Mouse (Mus musculus) layer of hippocampus, adult 6 months (tissue): Measurements from ENCODE around the gene Nkpd1. TPM values are rescaled to one million over a fixed set of nuclear protein-coding genes. Genes with fewer than 3 reads are reported as not detected.

ENCODE experiments used
- long read RNA-seq, 2 experiments: library from polyadenylated mRNA; unstranded; transcript quantifications; one replicate each; pipeline ENCODE4 v2.0.0; 2019 to 2020
- polyA plus RNA-seq: library from polyadenylated mRNA; unstranded; fragments of <200 nt; fragmentation: Nextera tagmentation; gene quantifications from 2 replicates; pipeline ENCODE4 v1.2.3, GENCODE M21; 2021

The Nkpd1 gene
- polyA plus RNA-seq = 1.1 and 1.4 TPM in 2 replicates
- long read RNA-seq, experiment 1, partial matches to known transcripts = 5 of 5 reads
- long read RNA-seq, experiment 1, other reads (novel, unspliced or antisense) = 0 of 5 reads
- long read RNA-seq, experiment 2, partial matches to known transcripts = 5 of 7 reads
- long read RNA-seq, experiment 2, other reads (novel, unspliced or antisense) = 2 of 7 reads

DNA sequence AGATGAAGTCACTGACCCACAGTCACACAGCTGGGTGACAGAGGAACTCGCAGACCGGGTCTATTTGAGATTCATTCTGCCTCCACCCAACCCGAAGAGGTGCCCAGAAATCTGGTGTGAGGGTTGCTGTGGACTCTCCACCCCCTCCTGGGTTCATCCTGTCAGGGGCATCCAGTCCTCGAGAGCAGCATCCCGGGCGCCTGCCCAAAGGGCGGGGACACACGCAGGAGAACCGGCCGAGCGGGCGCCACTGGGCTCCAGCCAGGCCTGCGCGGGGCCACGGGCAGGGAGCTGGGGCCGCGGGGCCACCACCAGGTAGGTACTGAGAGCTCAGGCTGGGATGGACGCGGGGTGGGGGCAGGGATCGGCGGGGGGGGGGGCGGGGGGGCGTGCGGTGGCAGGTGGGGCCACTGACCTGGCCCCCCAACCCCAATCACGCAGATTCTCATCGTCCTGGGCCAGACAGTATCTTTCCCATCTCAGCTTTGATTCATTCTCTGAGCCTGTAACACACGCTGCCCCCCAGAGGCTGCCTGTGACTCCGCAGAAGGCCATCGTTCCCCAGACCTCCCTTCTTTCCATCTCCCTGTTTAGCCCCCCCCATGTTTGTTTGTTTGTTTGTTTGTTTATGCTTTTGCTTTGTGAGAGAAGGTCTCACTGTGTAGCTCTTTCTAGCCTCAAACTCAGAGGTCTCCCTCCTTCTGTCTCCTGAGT lies at the start of gene Nkpd1:
Gene Nkpd1, plus strand, starts transcription at position 187 of the 714 bp plus-strand sequence.

DNA sequence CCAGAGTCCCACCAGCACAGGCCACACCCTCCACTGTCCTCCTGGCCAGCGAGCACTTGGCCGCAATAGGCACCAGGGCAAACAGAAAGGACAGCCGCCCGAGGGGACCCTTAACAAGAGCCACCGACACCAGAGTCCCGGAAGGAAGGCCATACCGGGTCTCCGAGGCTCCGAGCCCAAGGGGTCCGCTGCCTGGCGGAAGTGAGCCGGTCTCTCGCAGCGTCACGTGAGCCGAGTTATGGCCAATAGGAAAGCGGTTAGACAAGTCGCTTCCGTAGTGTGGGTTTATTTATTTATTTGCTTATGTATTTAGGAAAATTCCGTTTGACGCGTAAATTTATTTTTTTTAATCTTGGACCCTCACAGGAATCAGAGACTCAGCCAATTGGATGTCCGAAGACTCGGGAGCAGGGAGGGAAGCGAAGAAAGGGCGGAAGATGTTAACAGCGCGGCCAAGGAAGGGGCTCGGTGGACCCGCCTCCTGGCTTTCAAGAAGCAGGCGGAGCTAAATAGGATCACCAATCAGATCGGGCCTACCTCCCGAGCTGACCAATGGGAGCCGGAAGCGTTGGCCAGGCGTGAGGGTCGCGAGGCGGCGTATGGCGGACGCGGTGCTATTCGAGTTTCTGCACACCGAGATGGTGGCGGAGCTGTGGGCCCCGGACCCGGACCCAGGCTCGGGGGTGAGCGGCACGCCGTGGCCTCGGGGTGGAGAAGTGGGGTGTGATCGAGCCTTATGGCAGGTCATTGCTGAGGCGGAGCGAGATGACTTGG lies 9.3 kb upstream of the Nkpd1 start, which contains the start of the genes Bloc1s3 and Trappc6a:
Gene Bloc1s3, minus strand, starts transcription at position 218 of the 774 bp plus-strand sequence.
Gene Trappc6a, plus strand, starts transcription at position 246 of the 774 bp plus-strand sequence.

DNA sequence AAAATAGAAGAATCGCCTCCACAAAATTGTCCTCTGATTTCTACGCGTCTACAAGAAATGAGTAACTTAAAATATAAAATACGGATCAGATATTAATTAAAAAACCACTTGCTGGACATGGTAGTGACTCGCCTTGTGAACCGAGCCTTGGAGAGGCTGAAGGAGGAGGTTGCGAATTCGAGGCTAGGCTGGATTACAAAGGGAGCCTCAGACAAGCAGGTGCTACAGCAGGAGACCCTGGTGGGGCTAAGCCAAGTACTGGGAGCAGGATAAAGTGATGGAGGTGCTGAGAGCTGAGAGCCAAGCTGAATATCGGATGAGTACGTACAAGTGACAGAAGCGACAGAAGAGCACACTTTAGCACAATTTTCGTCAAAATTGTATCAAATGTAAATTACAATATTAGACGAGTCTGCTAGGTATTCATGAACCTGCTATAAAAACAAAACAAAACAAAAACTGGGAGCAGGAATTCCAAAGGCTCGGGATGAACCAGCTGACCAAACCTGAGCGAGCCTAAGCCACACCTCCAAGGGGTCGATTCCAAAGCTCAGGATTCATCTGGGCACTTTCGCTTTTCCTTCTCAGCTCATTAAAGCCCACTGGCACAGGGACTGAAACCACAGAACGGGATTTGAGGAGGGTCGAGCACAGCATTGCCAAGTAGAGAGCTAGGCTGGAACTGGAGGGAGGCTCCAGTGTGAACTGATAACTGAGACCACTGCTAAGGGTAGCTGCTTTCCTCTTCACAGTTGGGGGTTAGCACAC lies 45.2 kb downstream of the Nkpd1 start, which contains the start of gene Ppp1r37:
Gene Ppp1r37, minus strand, starts transcription at position 434 of the 768 bp plus-strand sequence.

Other genes starting within 250 kb of the Nkpd1 start
- gene Vasp, start 246.0 kb upstream of the Nkpd1 start, polyA plus RNA-seq = 1.1 and 1.2 TPM in 2 replicates
- gene Ppm1n, start 237.8 kb upstream of the Nkpd1 start, polyA plus RNA-seq = 0.09 and 0.19 TPM in 2 replicates
- 20.0 and 22.4 TPM in 2 replicates for gene Rtn2, start 235.2 kb upstream of the Nkpd1 start, polyA plus RNA-seq
- gene Fosb, start 207.8 kb upstream of the Nkpd1 start, polyA plus RNA-seq = 0.60 and 0.80 TPM in 2 replicates
- gene Ercc1, start 173.1 kb upstream of the Nkpd1 start, polyA plus RNA-seq = 52.8 and 71.7 TPM in 2 replicates
- 14.0 and 14.6 TPM in 2 replicates for gene Cd3eap, start 158.4 kb upstream of the Nkpd1 start, polyA plus RNA-seq
- gene Ppp1r13l, start 158.1 kb upstream of the Nkpd1 start, polyA plus RNA-seq = 0.53 and 1.9 TPM in 2 replicates
- gene Ercc2, start 135.8 kb upstream of the Nkpd1 start, polyA plus RNA-seq = 3.7 and 3.8 TPM in 2 replicates
- gene Klc3, start 113.7 kb upstream of the Nkpd1 start, polyA plus RNA-seq = 1.3 and 1.8 TPM in 2 replicates
- not detected in 2 replicates for gene Ckm, start 113.1 kb upstream of the Nkpd1 start, polyA plus RNA-seq
- 6.5 and 8.2 TPM in 2 replicates for gene Mark4, start 59.0 kb upstream of the Nkpd1 start, polyA plus RNA-seq
- gene Exoc3l2, start 54.5 kb upstream of the Nkpd1 start, polyA plus RNA-seq = 0.30 and 0.44 TPM in 2 replicates
- 4.2 TPM in 2 replicates for gene Bloc1s3, start 9.5 kb upstream of the Nkpd1 start, polyA plus RNA-seq
- gene Trappc6a, start 9.4 kb upstream of the Nkpd1 start, polyA plus RNA-seq = 39.0 and 48.4 TPM in 2 replicates
- 1.7 and 2.4 TPM in 2 replicates for gene Ppp1r37, start 45.2 kb downstream of the Nkpd1 start, polyA plus RNA-seq
- gene Zfp296, start 59.4 kb downstream of the Nkpd1 start, polyA plus RNA-seq = 0.60 and 1.7 TPM in 2 replicates
- gene Gemin7, start 59.8 kb downstream of the Nkpd1 start, polyA plus RNA-seq = 136 and 146 TPM in 2 replicates
- 8.7 and 9.9 TPM in 2 replicates for gene Clasrp, start 86.6 kb downstream of the Nkpd1 start, polyA plus RNA-seq
- 10.4 and 11.2 TPM in 2 replicates for gene Relb, start 111.6 kb downstream of the Nkpd1 start, polyA plus RNA-seq
- 102 and 108 TPM in 2 replicates for gene Clptm1, start 147.2 kb downstream of the Nkpd1 start, polyA plus RNA-seq
- not detected in 2 replicates for gene Apoc2, start 160.1 kb downstream of the Nkpd1 start, polyA plus RNA-seq
- not detected in 2 replicates for gene Gm44805, start 163.6 kb downstream of the Nkpd1 start, polyA plus RNA-seq
- not detected in 2 replicates for gene Apoc4, start 163.6 kb downstream of the Nkpd1 start, polyA plus RNA-seq
- gene Apoc1, start 174.8 kb downstream of the Nkpd1 start, polyA plus RNA-seq = 6.6 and 10.7 TPM in 2 replicates
- gene Apoe, start 181.3 kb downstream of the Nkpd1 start, polyA plus RNA-seq = 9,624 and 9,681 TPM in 2 replicates
- 158 and 171 TPM in 2 replicates for gene Tomm40, start 197.6 kb downstream of the Nkpd1 start, polyA plus RNA-seq
- 4.7 and 6.5 TPM in 2 replicates for gene Nectin2, start 232.6 kb downstream of the Nkpd1 start, polyA plus RNA-seq